Mouse (Mus musculus): Measurements from ENCODE around the gene Med19. TPM values are rescaled to one million over a fixed set of nuclear protein-coding genes. Genes with fewer than 3 reads are reported as not detected.

Gene Med19
- total RNA-seq, 1 experiment, result 31.4 TPM

GRCm38 (mm10) chr2:84733579-84734300, 55.5 kb downstream of the Med19 start, which contains the start of gene Ypel4:
TSS of gene Ypel4 (plus strand) at chr2:84734058.
- in situ Hi-C loops (cut with MboI; ENCODE audit: low sequenced_read_pairs in 2 of 2, unreplicated experiment in 2 of 2), result no loop called here
- no peak for DNase-seq (ENCODE audit: low read depth, low spot score)
- peak within 1 kb of the TSS; percentile 47 to 61 for H3K4me3 ChIP-seq (ENCODE audit: insufficient read depth in 1 of 2, low read depth in 1 of 2, low read length in 2 of 2, poor library complexity in 1 of 2, severe bottlenecking in 1 of 2)

GRCm38 (mm10) chr2:84734351-84734864, 56.2 kb downstream of the Med19 start:
- DNase-seq (ENCODE audit: low read depth, low spot score), result no peak
- H3K4me3 ChIP-seq (ENCODE audit: insufficient read depth in 1 of 2, low read depth in 1 of 2, low read length in 2 of 2, poor library complexity in 1 of 2, severe bottlenecking in 1 of 2), result peak overlapping the region; percentile 47 to 61
- TF ChIP-seq HCFC1 (IDR thresholded peaks at IDR 0.05; ENCODE audit: borderline replicate concordance, insufficient read depth, low read length) (no peak), CHD2 (IDR thresholded peaks at IDR 0.05; ENCODE audit: low read depth, low read length) (no peak), MAFK (IDR thresholded peaks at IDR 0.05; ENCODE audit: insufficient read depth, low read depth, low read length) (no peak), ZNF384 (IDR thresholded peaks at IDR 0.05; ENCODE audit: low read depth, low read length) (no peak), ZC3H11A (IDR thresholded peaks at IDR 0.05; ENCODE audit: borderline replicate concordance, low read depth, low read length) (no peak)
- H3K9me3 ChIP-seq (ENCODE audit: control insufficient read depth, insufficient read depth, low read depth, low read length), result no peaks in the 10 kb centered on the region
- H3K36me3 ChIP-seq (ENCODE audit: control insufficient read depth, insufficient read depth, low read length, poor library complexity, severe bottlenecking), result no peaks in the 10 kb centered on the region
- peaks cover 4 to 29% of the 10 kb centered on the region in 2 experiments; a peak in 3 of 4 replicates for H3K4me1 ChIP-seq (ENCODE audit: control insufficient read depth in 2 of 2, insufficient read depth in 2 of 2, low read length in 2 of 2, poor library complexity in 1 of 2)
- H3K9ac ChIP-seq (ENCODE audit: insufficient read depth, low read depth, low read length, poor library complexity, severe bottlenecking), result peak overlapping the region; percentile 47; the same call in 1 of the 2 replicates
- H3K27ac ChIP-seq (ENCODE audit: insufficient read depth, low read depth, low read length, poor library complexity, severe bottlenecking), result no peak overlapping the region
- in situ Hi-C loops (cut with MboI; ENCODE audit: low sequenced_read_pairs in 2 of 2, unreplicated experiment in 2 of 2), result no loop called here

More at GRCm38 (mm10) chr2:84733579-84734300, 55.5 kb downstream of the Med19 start, which contains the start of gene Ypel4:
- Histone ChIP-seq H3K4me1 (ENCODE audit: control insufficient read depth in 2 of 2, insufficient read depth in 2 of 2, low read length in 2 of 2, poor library complexity in 1 of 2) (peaks cover 1 to 29% of the 10 kb centered on the region in 2 experiments; a peak in 3 of 4 replicates), H3K9ac (ENCODE audit: insufficient read depth, low read depth, low read length, poor library complexity, severe bottlenecking) (peak within 1 kb of the TSS; percentile 47; the same call in 1 of the 2 replicates), H3K36me3 (ENCODE audit: control insufficient read depth, insufficient read depth, low read length, poor library complexity, severe bottlenecking) (no peaks in the 10 kb centered on the region), H3K27ac (ENCODE audit: insufficient read depth, low read depth, low read length, poor library complexity, severe bottlenecking) (no peak within 1 kb of the TSS; the same call in 1 of the 2 replicates), H3K9me3 (ENCODE audit: control insufficient read depth, insufficient read depth, low read depth, low read length) (no peaks in the 10 kb centered on the region)
- no peak for TF ChIP-seq HCFC1 (IDR thresholded peaks at IDR 0.05; ENCODE audit: borderline replicate concordance, insufficient read depth, low read length)
- no peak for TF ChIP-seq ZNF384 (IDR thresholded peaks at IDR 0.05; ENCODE audit: low read depth, low read length)
- no peak for TF ChIP-seq CHD2 (IDR thresholded peaks at IDR 0.05; ENCODE audit: low read depth, low read length)
- no peak for TF ChIP-seq MAFK (IDR thresholded peaks at IDR 0.05; ENCODE audit: insufficient read depth, low read depth, low read length)
- TF ChIP-seq ZC3H11A (IDR thresholded peaks at IDR 0.05; ENCODE audit: borderline replicate concordance, low read depth, low read length), result no peak

GRCm38 (mm10) chr2:84734919-84735318, 56.7 kb downstream of the Med19 start:
- no peaks in the 10 kb centered on the region for H3K36me3 ChIP-seq (ENCODE audit: control insufficient read depth, insufficient read depth, low read length, poor library complexity, severe bottlenecking)
- peaks cover 4 to 29% of the 10 kb centered on the region in 2 experiments; a peak in 3 of 4 replicates for H3K4me1 ChIP-seq (ENCODE audit: control insufficient read depth in 2 of 2, insufficient read depth in 2 of 2, low read length in 2 of 2, poor library complexity in 1 of 2)
- no peak for DNase-seq (ENCODE audit: low read depth, low spot score)
- TF ChIP-seq ZC3H11A (IDR thresholded peaks at IDR 0.05; ENCODE audit: borderline replicate concordance, low read depth, low read length) (no peak), ZNF384 (IDR thresholded peaks at IDR 0.05; ENCODE audit: low read depth, low read length) (no peak), CHD2 (IDR thresholded peaks at IDR 0.05; ENCODE audit: low read depth, low read length) (no peak), MAFK (IDR thresholded peaks at IDR 0.05; ENCODE audit: insufficient read depth, low read depth, low read length) (no peak), HCFC1 (IDR thresholded peaks at IDR 0.05; ENCODE audit: borderline replicate concordance, insufficient read depth, low read length) (no peak)
- no peaks in the 10 kb centered on the region for H3K9me3 ChIP-seq (ENCODE audit: control insufficient read depth, insufficient read depth, low read depth, low read length)
- no peak overlapping the region for H3K9ac ChIP-seq (ENCODE audit: insufficient read depth, low read depth, low read length, poor library complexity, severe bottlenecking)
- H3K4me3 ChIP-seq (ENCODE audit: insufficient read depth in 1 of 2, low read depth in 1 of 2, low read length in 2 of 2, poor library complexity in 1 of 2, severe bottlenecking in 1 of 2), result peak overlapping the region in 1 of 2 experiments; percentile 32; a peak in 1 of 4 replicates
- in situ Hi-C loops (cut with MboI; ENCODE audit: low sequenced_read_pairs in 2 of 2, unreplicated experiment in 2 of 2), result no loop called here
- H3K27ac ChIP-seq (ENCODE audit: insufficient read depth, low read depth, low read length, poor library complexity, severe bottlenecking), result no peak overlapping the region

GRCm38 (mm10) chr2:84735346-84735920, 57.2 kb downstream of the Med19 start:
- H3K36me3 ChIP-seq (ENCODE audit: control insufficient read depth, insufficient read depth, low read length, poor library complexity, severe bottlenecking), result peaks cover 3% of the 10 kb centered on the region; the same call in 1 of the 2 replicates
- no peak overlapping the region for H3K4me3 ChIP-seq (ENCODE audit: insufficient read depth in 1 of 2, low read depth in 1 of 2, low read length in 2 of 2, poor library complexity in 1 of 2, severe bottlenecking in 1 of 2)
- H3K4me1 ChIP-seq (ENCODE audit: control insufficient read depth in 2 of 2, insufficient read depth in 2 of 2, low read length in 2 of 2, poor library complexity in 1 of 2), result peaks cover 4 to 32% of the 10 kb centered on the region in 2 experiments; a peak in 3 of 4 replicates
- no peak overlapping the region for H3K9ac ChIP-seq (ENCODE audit: insufficient read depth, low read depth, low read length, poor library complexity, severe bottlenecking)
- in situ Hi-C loops (cut with MboI; ENCODE audit: low sequenced_read_pairs in 2 of 2, unreplicated experiment in 2 of 2), result no loop called here
- no peak for DNase-seq (ENCODE audit: low read depth, low spot score)
- no peak overlapping the region for H3K27ac ChIP-seq (ENCODE audit: insufficient read depth, low read depth, low read length, poor library complexity, severe bottlenecking)
- no peaks in the 10 kb centered on the region for H3K9me3 ChIP-seq (ENCODE audit: control insufficient read depth, insufficient read depth, low read depth, low read length)
- TF ChIP-seq MAFK (IDR thresholded peaks at IDR 0.05; ENCODE audit: insufficient read depth, low read depth, low read length), result no peak
- no peak for TF ChIP-seq HCFC1 (IDR thresholded peaks at IDR 0.05; ENCODE audit: borderline replicate concordance, insufficient read depth, low read length)
- no peak for TF ChIP-seq CHD2 (IDR thresholded peaks at IDR 0.05; ENCODE audit: low read depth, low read length)
- no peak for TF ChIP-seq ZNF384 (IDR thresholded peaks at IDR 0.05; ENCODE audit: low read depth, low read length)
- no peak for TF ChIP-seq ZC3H11A (IDR thresholded peaks at IDR 0.05; ENCODE audit: borderline replicate concordance, low read depth, low read length)
